Mouse (Mus musculus) spleen, adult 2 months (tissue): Measurements from ENCODE around the gene Gm20388.

Experiments
- CTCF ChIP-seq: fragments of 200-500 bp; IDR thresholded peaks from 2 replicates; pipeline ENCODE4 v1.5.1; 2011; ENCODE audit warnings: mild to moderate bottlenecking, inconsistent platforms; ENCODE audit not compliant: insufficient read depth, insufficient read length, insufficient replicate concordance; ENCODE audit errors: extremely low read depth
- POLR2A ChIP-seq: fragments of 200-500 bp; IDR thresholded peaks from 2 replicates; pipeline ENCODE4 v1.6.1; 2011; ENCODE audit warnings: low read depth, low read length, inconsistent platforms

DNA sequence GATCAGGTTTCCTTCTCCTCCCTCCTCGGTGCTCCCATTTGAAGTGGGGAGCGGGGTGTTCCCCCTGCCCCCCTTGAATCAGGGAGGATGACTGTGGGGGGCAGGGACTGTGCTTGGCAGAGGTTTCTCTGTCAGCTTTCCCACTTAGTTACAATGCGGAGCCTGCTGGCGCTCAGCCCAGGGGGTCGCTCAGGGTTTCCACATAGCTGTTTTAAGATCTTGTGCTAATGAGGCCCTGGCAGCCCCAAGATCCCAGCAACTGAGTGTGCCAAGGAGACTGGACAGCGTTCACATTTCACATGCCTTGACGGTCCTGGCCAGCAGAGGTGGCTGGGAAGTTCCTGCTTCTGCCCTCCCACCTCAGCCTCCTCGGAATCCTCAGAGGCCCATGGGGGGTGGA lies 555.1 kb downstream of the Gm20388 start:
- TF ChIP-seq POLR2A (no peak), CTCF (no peak)
